Mouse (Mus musculus): Measurements from ENCODE around the gene Psmb2. TPM values are rescaled to one million over a fixed set of nuclear protein-coding genes. Genes with fewer than 3 reads are reported as not detected.

Gene Psmb2
- polyA plus RNA-seq, 1 experiment from 2014 or later: 449 TPM

DNA sequence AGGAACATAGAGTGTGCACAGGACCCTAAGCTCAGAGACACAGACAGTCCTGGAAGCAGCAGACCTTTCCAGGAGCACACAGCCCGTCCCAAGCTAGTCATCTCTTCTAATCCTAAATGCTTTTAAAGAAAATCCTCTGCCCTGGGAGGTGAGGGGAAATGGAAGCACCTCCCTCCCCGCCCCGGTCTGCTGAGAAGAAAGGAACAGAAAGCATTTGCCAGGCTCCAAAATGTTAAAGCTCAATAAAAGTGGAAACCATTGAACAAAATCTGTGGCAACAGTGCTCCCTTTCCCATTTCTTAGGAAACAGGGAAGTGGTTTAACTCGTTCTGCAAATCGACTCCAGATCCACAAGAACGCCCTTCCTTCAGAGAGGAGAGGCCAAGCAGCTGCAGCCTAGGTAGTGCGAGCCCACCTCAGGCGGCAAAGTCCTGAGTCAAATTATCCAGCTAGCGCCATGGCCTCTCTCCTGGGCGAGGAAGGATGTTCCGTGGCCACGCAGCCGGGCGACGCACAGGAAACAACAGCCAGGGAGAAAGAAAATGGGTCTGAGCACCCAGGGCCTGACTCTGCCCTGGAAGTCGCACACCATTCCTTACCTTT, 56.7 kb downstream of the Psmb2 start:
- Histone ChIP-seq H3K4me3 (0 out of 2 replicates have a peak overlapping the region, but pooled peaks have one; percentile 1), H3K9ac (replicated peaks) (no peak overlapping the region), H3K27ac (replicated peaks) (no peak overlapping the region), H3K4me1 (peaks cover 18% of the 10 kb centered on the region), H3K27me3 (peaks cover 94% of the 10 kb centered on the region), H3K9me3 (no peaks in the 10 kb centered on the region), H3K4me2 (replicated peaks) (no peak overlapping the region), H3K36me3 (no peaks in the 10 kb centered on the region)
- 3% methylated on average over 16 of the region's 16 CpGs for WGBS
- no peak for ATAC-seq (replicated peaks)

DNA sequence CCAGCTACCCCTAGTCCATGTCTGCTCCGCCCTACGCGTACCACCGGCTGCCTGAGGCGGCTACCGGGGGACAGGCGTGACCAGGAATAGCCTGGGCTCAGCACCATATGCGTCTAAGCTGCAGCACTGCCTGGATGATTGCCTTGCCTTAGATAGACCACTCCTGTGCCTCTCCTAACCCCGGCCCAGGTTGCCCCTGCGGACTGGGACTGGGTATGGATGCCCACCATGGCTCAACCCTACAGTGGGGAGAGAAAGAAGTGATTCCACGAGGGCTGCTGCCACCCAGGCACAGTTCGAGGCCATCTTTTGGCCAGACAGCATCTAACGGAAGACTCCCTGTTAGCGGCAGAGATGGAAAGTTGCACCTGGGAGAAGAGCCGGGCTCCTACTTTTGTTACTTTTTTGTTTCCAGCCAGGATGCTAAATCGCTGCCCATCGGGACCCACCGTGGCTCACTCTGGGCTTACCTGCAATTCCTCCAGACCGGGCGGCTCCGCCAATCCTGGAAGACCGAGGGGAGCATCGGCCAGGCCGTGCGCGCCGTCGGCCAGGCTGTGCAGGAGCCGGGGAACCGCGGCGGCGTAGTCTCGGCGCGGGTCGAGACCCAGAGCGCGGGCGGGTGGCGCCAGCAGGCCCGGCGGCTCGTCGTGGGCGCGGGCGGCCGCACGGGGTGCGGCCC, 57.4 kb downstream of the Psmb2 start:
- WGBS: 2% methylated on average over 51 of the region's 51 CpGs
- H3K9ac ChIP-seq (replicated peaks): no peak overlapping the region
- peak overlapping the region; percentile 29 for H3K4me3 ChIP-seq
- ATAC-seq (replicated peaks): no peak
- H3K4me1 ChIP-seq: peaks cover 18% of the 10 kb centered on the region
- peaks cover 96% of the 10 kb centered on the region for H3K27me3 ChIP-seq
- H3K36me3 ChIP-seq: no peaks in the 10 kb centered on the region
- H3K4me2 ChIP-seq (replicated peaks): peak overlapping the region; percentile 42
- no peak overlapping the region for H3K27ac ChIP-seq (replicated peaks)
- H3K9me3 ChIP-seq: no peaks in the 10 kb centered on the region

DNA sequence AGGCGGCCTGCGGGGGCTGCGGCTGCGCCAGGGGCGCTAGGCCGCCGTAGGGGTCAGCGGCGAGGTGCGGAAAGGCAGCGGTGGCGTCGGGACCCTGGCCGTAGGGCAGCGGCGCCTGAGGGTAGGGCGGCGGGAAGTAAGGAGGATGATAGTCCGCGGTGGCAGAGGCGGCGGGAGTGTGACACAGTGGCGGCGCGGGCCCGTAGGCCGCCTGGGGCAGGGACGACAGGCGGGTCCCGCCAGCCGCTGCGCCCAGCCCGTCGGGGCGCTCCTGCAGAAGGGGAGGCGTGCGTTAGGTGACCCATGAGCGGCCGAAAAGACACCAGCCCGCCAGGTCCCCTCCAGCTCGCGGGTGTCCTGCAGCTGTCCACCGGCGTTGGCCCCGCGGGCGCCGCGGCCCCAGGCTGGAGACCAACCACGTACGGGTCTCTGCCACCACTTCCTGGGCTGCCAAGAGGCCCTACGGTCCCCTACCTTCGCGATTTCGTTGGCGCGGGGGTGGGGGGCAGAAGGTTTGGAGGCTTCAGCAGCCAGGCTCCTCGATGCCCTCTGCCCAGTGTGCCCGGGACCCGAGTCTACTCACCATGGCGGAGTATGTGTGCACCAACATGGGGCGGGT, 58.1 kb downstream of the Psmb2 start:
- Histone ChIP-seq H3K9me3 (no peaks in the 10 kb centered on the region), H3K4me2 (replicated peaks) (peak overlapping the region; percentile 42), H3K27ac (replicated peaks) (no peak overlapping the region), H3K9ac (replicated peaks) (no peak overlapping the region), H3K27me3 (peaks cover 90% of the 10 kb centered on the region), H3K4me1 (peaks cover 18% of the 10 kb centered on the region), H3K36me3 (no peaks in the 10 kb centered on the region), H3K4me3 (peak overlapping the region; percentile 29)
- WGBS: 1% methylated on average over 61 of the region's 62 CpGs
- 0 out of 2 replicates have a peak, but pooled peaks have one; percentile 13 for ATAC-seq (replicated peaks)

DNA sequence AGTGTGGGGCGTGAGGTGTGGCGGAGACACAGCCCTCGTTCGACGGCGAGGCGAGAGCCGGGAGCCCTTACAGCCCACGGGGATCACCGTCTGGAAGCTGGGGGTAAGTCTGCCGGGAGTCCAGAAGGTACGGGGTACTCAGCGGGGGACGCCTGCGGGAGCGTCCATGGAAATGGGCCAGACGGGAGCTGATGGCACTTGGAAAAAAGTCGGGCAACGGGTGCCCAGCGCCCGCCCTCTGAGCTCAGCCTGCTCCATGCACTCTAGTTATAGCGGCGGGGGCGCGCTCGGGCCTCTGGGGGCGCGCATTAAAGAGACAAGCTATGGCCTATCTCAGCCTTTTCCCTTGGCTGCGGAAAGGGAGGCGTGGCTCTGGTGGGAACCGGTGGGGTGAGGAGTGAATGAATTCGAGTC, 58.6 kb downstream of the Psmb2 start, which contains the start of gene Tfap2e:
Gene Tfap2e (minus strand): TSS at position 240 of the 414 bp plus-strand sequence.
- 0 out of 2 replicates have a peak, but pooled peaks have one; percentile 61 for ATAC-seq (replicated peaks)

DNA sequence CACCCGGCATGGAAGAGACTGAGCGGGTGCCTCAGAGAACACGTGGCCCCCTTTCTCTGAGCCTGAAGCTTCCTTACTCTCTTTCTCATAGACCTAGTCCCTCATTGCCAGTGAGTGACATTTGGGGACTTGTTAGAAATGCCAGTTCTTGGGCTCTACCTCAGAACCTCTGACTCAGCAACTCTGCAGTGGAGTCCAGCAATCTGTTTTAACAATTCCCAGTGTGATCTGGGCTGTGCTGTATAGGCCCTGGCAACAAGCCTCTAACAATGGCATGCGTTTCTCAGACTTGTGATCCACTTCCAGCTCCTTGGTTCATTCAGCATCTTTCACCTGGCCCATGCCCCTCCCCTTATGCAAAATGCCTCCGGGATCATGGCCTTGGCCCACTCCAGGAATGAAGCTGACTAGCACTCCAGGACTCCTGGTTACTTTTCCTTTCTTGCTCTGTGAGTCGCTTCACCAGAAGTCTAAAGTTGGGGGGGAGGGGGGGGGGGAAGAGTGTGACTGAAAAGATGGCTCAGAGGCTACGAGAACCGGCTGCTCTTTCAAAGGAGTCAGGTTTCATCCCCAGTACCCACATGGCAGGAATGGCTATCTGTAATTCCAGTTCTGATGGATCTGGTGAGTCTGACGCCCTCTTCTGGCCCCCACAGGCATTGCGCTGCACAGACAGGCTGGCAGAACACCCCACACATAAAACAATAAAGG, 62.7 kb downstream of the Psmb2 start:
- Histone ChIP-seq H3K36me3 (peaks cover 10% of the 10 kb centered on the region), H3K27me3 (peaks cover 52% of the 10 kb centered on the region), H3K27ac (replicated peaks) (no peak overlapping the region), H3K4me3 (no peak overlapping the region), H3K9me3 (no peaks in the 10 kb centered on the region), H3K4me2 (replicated peaks) (no peak overlapping the region), H3K4me1 (peaks cover 13% of the 10 kb centered on the region), H3K9ac (replicated peaks) (no peak overlapping the region)
- WGBS: 17% methylated on average over 10 of the region's 10 CpGs
- ATAC-seq (replicated peaks): no peak

More for the DNA sequence above, 58.6 kb downstream of the Psmb2 start, which contains the start of gene Tfap2e:
- H3K36me3 ChIP-seq: no peaks in the 10 kb centered on the region
- H3K4me2 ChIP-seq (replicated peaks): peak within 1 kb of the TSS; percentile 42
- no peak within 1 kb of the TSS for H3K27ac ChIP-seq (replicated peaks)
- peaks cover 18% of the 10 kb centered on the region for H3K4me1 ChIP-seq
- peaks cover 85% of the 10 kb centered on the region for H3K27me3 ChIP-seq
- WGBS: 1% methylated on average over 32 of the region's 32 CpGs
- no peaks in the 10 kb centered on the region for H3K9me3 ChIP-seq
- no peak within 1 kb of the TSS for H3K9ac ChIP-seq (replicated peaks)
- peak within 1 kb of the TSS; percentile 29 for H3K4me3 ChIP-seq

DNA sequence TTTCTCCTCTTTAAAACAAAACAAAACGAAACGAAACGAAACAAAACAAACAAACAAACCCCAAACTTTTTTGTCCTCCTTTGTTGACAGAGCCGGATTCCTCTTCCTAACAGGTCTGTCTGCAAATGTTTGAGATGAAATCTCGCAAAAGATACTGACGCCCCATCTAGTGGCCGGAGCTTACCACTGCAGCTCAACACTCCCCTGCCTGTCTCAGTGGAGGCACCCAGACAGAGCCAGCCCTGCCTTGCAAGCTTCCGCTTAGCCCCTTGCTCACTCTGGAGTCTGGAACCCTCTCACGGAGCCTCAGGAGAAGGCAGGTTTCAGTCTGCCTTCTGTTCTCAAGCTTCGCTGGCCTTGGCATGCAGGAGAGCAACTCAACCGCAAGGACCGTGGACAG, 64.0 kb downstream of the Psmb2 start:
- Histone ChIP-seq H3K4me2 (replicated peaks) (0 out of 2 replicates have a peak overlapping the region, but pooled peaks have one; percentile 18), H3K36me3 (peaks cover 21% of the 10 kb centered on the region), H3K9me3 (no peaks in the 10 kb centered on the region), H3K4me3 (no peak overlapping the region), H3K4me1 (peaks cover 8% of the 10 kb centered on the region; the same call in 1 of the 2 replicates), H3K27ac (replicated peaks) (no peak overlapping the region), H3K9ac (replicated peaks) (no peak overlapping the region), H3K27me3 (peaks cover 39% of the 10 kb centered on the region)
- WGBS: 3% methylated on average over 12 of the region's 12 CpGs
- ATAC-seq (replicated peaks): peak; percentile 73

DNA sequence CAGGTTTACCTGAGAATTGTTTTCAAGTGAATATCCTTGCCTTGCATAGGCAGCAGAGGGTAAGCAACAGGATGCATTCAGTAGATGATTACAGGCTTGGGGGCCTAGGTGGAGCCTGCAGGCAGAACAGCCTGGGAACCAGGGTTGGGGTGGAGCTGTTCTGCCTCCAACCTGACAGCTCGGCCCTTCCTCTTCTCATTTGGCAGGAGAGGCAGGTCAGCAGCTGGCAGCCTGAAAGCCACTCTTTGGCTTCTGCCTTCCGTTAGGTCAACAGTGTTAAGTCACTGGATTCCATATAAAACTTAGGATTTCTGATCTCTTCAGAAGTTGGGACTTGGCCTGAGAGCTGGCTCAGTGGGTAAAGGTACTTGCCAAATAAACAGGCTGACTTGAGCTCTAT, 65.5 kb downstream of the Psmb2 start:
- Histone ChIP-seq H3K9me3 (no peaks in the 10 kb centered on the region), H3K9ac (replicated peaks) (no peak overlapping the region), H3K27ac (replicated peaks) (no peak overlapping the region), H3K27me3 (peaks cover 23% of the 10 kb centered on the region; the same call in 1 of the 2 replicates), H3K4me1 (peaks cover 10% of the 10 kb centered on the region; the same call in 1 of the 2 replicates), H3K4me3 (no peak overlapping the region), H3K4me2 (replicated peaks) (no peak overlapping the region), H3K36me3 (peaks cover 32% of the 10 kb centered on the region)
- ATAC-seq (replicated peaks): no peak
- 58% methylated on average over 2 of the region's 2 CpGs for WGBS

DNA sequence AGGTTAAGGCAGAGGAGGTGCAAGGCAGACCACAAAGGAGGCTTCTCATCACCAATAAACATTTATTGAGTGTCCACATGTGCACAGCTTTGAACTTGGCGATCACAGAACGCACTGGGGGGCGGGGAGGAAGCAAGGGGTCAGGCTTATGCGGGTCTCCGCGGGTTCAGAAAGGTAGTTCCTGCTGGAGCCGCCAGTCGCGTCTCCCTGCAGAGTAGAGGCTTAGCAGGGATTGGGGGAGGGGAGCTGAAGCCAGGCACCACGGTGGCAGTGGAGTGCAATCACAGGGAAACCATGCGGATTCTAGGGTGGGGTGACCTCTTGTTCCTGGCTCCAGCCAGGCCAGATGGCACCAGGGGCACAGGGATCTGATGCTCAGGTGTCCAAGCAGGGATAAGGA, 66.3 kb downstream of the Psmb2 start:
- Histone ChIP-seq H3K9ac (replicated peaks) (no peak overlapping the region), H3K9me3 (no peaks in the 10 kb centered on the region), H3K4me1 (peaks cover 17% of the 10 kb centered on the region), H3K4me3 (no peak overlapping the region), H3K36me3 (peaks cover 39% of the 10 kb centered on the region), H3K27ac (replicated peaks) (no peak overlapping the region), H3K27me3 (peaks cover 16% of the 10 kb centered on the region; the same call in 1 of the 2 replicates), H3K4me2 (replicated peaks) (no peak overlapping the region)
- ATAC-seq (replicated peaks): no peak
- WGBS: 11% methylated on average over 11 of the region's 11 CpGs

DNA sequence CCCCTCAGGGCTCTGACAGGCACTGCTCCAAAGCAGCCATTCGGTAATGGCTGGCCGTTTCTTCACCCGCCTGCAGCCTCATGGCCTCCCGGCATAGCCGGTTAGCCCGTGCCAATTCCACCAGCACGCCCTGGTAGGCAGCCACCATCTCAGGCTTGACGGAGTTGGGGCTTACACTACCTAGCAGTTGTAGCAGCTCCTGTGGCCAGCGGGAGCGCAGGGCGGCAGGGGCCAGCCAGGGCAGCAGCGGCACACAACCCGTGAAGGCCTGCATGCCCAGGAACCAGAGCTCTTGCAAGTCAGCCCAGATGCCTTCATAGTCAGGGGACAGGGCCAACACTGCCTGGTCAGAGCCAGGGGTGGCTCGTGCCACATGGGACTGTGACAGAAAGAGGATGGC, 67.4 kb downstream of the Psmb2 start:
- WGBS: 85% methylated on average over 14 of the region's 14 CpGs
- Histone ChIP-seq H3K9ac (replicated peaks) (no peak overlapping the region), H3K27me3 (peaks cover 5% of the 10 kb centered on the region; the same call in 1 of the 2 replicates), H3K36me3 (peaks cover 46% of the 10 kb centered on the region), H3K27ac (replicated peaks) (no peak overlapping the region), H3K9me3 (no peaks in the 10 kb centered on the region), H3K4me2 (replicated peaks) (no peak overlapping the region), H3K4me1 (peaks cover 28% of the 10 kb centered on the region), H3K4me3 (no peak overlapping the region)
- ATAC-seq (replicated peaks): no peak

DNA sequence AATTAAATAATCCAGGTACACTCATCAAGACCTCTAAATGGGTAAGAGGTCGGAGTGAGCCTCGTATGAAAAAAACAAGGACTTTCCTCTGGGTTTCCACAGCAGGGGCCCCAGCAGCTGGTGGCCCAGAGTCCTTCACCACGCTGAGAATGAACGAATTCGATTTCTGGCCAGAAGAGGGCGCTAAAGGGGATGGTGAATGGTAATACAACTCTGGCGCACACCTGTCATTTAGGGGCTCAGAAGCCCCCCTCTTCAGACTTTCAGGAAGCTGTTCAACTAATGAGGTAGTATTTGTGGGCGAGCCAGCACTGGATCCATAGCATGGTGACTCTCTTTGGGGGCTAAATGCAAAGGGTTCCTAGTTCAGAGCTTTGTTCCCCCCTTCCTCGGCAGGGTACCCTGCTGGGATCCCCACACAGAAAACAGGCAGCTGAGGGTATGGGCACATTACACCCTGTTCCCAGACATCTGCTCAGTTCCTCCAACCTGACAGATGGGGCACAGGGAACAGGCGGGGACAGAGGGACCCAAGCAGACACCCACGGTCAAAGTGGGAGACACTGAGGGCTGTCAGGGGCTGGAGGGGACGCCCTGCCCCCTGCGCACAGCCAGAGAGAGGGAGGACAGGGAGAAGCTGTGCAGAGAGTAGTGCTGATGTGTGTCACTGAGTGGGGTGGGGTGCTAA, 68.2 kb downstream of the Psmb2 start:
- Histone ChIP-seq H3K27ac (replicated peaks) (no peak overlapping the region; the same call in 1 of the 2 replicates), H3K9ac (replicated peaks) (no peak overlapping the region), H3K36me3 (peaks cover 46% of the 10 kb centered on the region), H3K9me3 (no peaks in the 10 kb centered on the region), H3K27me3 (0 out of 2 replicates have a peak, but pooled peaks cover 4% of the 10 kb centered on the region), H3K4me3 (no peak overlapping the region), H3K4me2 (replicated peaks) (no peak overlapping the region), H3K4me1 (peaks cover 37% of the 10 kb centered on the region)
- ATAC-seq (replicated peaks): no peak
- 32% methylated on average over 13 of the region's 13 CpGs for WGBS

DNA sequence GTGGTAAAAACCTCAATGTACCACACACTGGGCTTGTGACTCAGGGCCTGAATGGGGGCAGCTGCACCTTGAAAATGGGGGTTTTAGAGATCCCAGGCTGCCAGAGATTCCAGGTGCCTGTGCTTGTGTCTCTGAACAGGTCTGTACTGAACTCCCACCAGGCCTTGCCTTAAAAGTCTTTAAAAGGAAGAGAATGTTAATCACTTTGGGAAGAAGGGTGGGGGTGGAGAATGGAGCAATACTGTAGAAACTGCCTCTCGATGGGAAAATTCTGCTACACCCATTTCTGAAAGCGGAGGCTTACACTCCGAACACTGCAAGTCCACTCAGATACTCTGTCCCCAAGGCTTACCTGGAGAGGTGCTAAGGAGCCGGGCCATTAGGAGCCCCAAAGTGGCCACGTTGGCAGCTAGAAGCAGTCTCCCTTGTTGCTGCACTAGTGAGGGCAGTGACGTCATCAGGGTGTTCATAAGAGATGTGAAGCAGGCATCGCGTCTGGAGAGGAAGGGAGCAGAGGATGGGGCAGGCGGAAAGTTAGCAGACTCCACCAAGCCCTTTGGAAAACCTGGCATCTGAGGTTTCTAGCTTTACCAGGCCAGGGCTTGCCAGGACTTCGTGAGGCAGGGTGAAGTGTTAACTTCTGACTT, 68.9 kb downstream of the Psmb2 start:
- Histone ChIP-seq H3K4me2 (replicated peaks) (no peak overlapping the region), H3K4me1 (peaks cover 43% of the 10 kb centered on the region), H3K4me3 (no peak overlapping the region), H3K9ac (replicated peaks) (no peak overlapping the region), H3K27ac (replicated peaks) (no peak overlapping the region; the same call in 1 of the 2 replicates), H3K36me3 (peaks cover 46% of the 10 kb centered on the region), H3K27me3 (0 out of 2 replicates have a peak, but pooled peaks cover 4% of the 10 kb centered on the region), H3K9me3 (no peaks in the 10 kb centered on the region)
- 81% methylated on average over 10 of the region's 10 CpGs for WGBS
- no peak for ATAC-seq (replicated peaks)
